Mouse (Mus musculus): ENCODE measurements around the gene Ttc28.

GRCm38 (mm10) chr5:110960067-110960466, 80.5 kb downstream of the Ttc28 start:
- TF ChIP-seq POLR2A (IDR thresholded peaks at IDR 0.05; ENCODE audit: borderline replicate concordance, insufficient read depth, low read length) (no peak), CTCF (IDR thresholded peaks at IDR 0.05; ENCODE audit: borderline replicate concordance, insufficient read depth, low read depth, low read length) (no peak)
